8 mouse cellular contexts compared by ENCODE assay signal in genomic region chr4:137920005-137920404, GRCm38 (mm10). TPM values are rescaled to one million over a fixed set of nuclear protein-coding genes. Genes with fewer than 3 reads are reported as not detected.
DNase-seq lines count a peak whose midpoint lies in the region; ATAC-seq and TF ChIP-seq lines count a peak whose summit lies in the region.

No protein-coding gene starts in this region.

- peaks cover 49% of the 10 kb centered on the region for H3K4me1 ChIP-seq in hindbrain, embryonic 10.5 days (replicated peaks)
- peaks cover 48% of the 10 kb centered on the region for H3K4me1 ChIP-seq in limb, embryonic 12.5 days (replicated peaks)
- H3K4me1 ChIP-seq in neural tube, embryonic 13.5 days (replicated peaks) = peaks cover 46% of the 10 kb centered on the region

- WGBS in hindbrain, embryonic 10.5 days = 48% methylated on average over 7 of the region's 7 CpGs
- 31% methylated on average over 7 of the region's 7 CpGs for WGBS in limb, embryonic 12.5 days
- WGBS in neural tube, embryonic 13.5 days = 62% methylated on average over 7 of the region's 7 CpGs

- no peak for TF ChIP-seq CTCF in gastrocnemius, adult 2 months (IDR thresholded peaks at IDR 0.05)

- peak overlapping the region; percentile 47 for H3K4me2 ChIP-seq in limb, embryonic 12.5 days
- no peak overlapping the region for H3K4me2 ChIP-seq in neural tube, embryonic 13.5 days

- ATAC-seq in limb, embryonic 12.5 days (ENCODE audit: insufficient number of reproducible peaks, insufficient read depth, low FRiP score, low TSS enrichment, low read depth) = no peak
- ATAC-seq in neural tube, embryonic 13.5 days (ENCODE audit: low read depth) = no peak

- H3K9ac ChIP-seq in limb, embryonic 12.5 days (replicated peaks) = peak overlapping the region; percentile 1; the same call in 1 of the 2 replicates
- H3K9ac ChIP-seq in neural tube, embryonic 13.5 days = peak overlapping the region; percentile 26; the same call in 1 of the 2 replicates

- intact Hi-C loops in gastrocnemius, adult 2 months (cut with DNase I) = no loop called here

- peak overlapping the region; percentile 90 for H3K27ac ChIP-seq in gastrocnemius, adult 2 months
- H3K27ac ChIP-seq in hindbrain, embryonic 10.5 days = peak overlapping the region; percentile 83
- peak overlapping the region; percentile 90 for H3K27ac ChIP-seq in limb, embryonic 12.5 days
- H3K27ac ChIP-seq in neural tube, embryonic 13.5 days (replicated peaks) = peak overlapping the region; percentile 69

- peak overlapping the region; percentile 68 for H3K4me3 ChIP-seq in gastrocnemius, adult 2 months
- no peak overlapping the region for H3K4me3 ChIP-seq in hindbrain, embryonic 10.5 days
- H3K4me3 ChIP-seq in limb, embryonic 12.5 days (replicated peaks) = no peak overlapping the region
- H3K4me3 ChIP-seq in neural tube, embryonic 13.5 days = no peak overlapping the region

- peak; percentile 54 for DNase-seq in gastrocnemius, adult 2 months
- DNase-seq in gastrocnemius, postnatal 10 days = no peak
- DNase-seq in hindbrain, embryonic 10.5 days (ENCODE audit: low spot score) = no peak
- no peak for DNase-seq in natural killer cell, adult 2 months (ENCODE audit: low spot score in 2 of 2)
- no peak for DNase-seq in left cerebral cortex, adult 18-20 months (ENCODE audit: low spot score in 2 of 2)
- no peak for DNase-seq in spleen, postnatal 36 days (ENCODE audit: low spot score in 2 of 2)

- H3K9me3 ChIP-seq in hindbrain, embryonic 10.5 days = no peaks in the 10 kb centered on the region
- no peaks in the 10 kb centered on the region for H3K9me3 ChIP-seq in limb, embryonic 12.5 days
- no peaks in the 10 kb centered on the region for H3K9me3 ChIP-seq in neural tube, embryonic 13.5 days

- no peaks in the 10 kb centered on the region for H3K27me3 ChIP-seq in hindbrain, embryonic 10.5 days (ENCODE audit: insufficient read depth, poor library complexity, severe bottlenecking)
- H3K27me3 ChIP-seq in limb, embryonic 12.5 days = no peaks in the 10 kb centered on the region
- 0 out of 2 replicates have a peak, but pooled peaks cover under 1% of the 10 kb centered on the region for H3K27me3 ChIP-seq in neural tube, embryonic 13.5 days

- H3K36me3 ChIP-seq in hindbrain, embryonic 10.5 days = peaks cover 18% of the 10 kb centered on the region
- peaks cover 24% of the 10 kb centered on the region; the same call in 1 of the 2 replicates for H3K36me3 ChIP-seq in limb, embryonic 12.5 days
- H3K36me3 ChIP-seq in neural tube, embryonic 13.5 days = peaks cover 10% of the 10 kb centered on the region; the same call in 1 of the 2 replicates

RNA-seq across cellular contexts. Expression of gene Ece1, which starts 58.0 kb away (rescaled TPM):
- 100 to 1,000 TPM in 1 of 2 experiments, 10 to 100 TPM in 1; 61.6 to 103 TPM for total RNA-seq in gastrocnemius, adult 2 months (2021)
- total RNA-seq in gastrocnemius, postnatal 10 days (2021) = 10 to 100 TPM; 51.8 to 53.6 TPM
- polyA plus RNA-seq in hindbrain, embryonic 10.5 days (2016; fragmentation: Nextera tagmentation; extraction: Ambion mirVana) = 33.7 and 37.6 TPM in 2 replicates
- polyA plus RNA-seq in limb, embryonic 12.5 days (2016; fragmentation: Nextera tagmentation; extraction: Ambion mirVana) = 23.9 and 24.5 TPM in 2 replicates
- 27.5 and 32.6 TPM in 2 replicates for polyA plus RNA-seq in neural tube, embryonic 13.5 days (2015; fragmentation: Nextera tagmentation; extraction: Ambion mirVana)
- total RNA-seq in left cerebral cortex, adult 18-20 months (2021) = 10 to 100 TPM; 82.0 to 87.9 TPM
